Mouse (Mus musculus): ENCODE data around the gene Rhbdl1. TPM values are rescaled to one million over a fixed set of nuclear protein-coding genes. Genes with fewer than 3 reads are reported as not detected.

The Rhbdl1 gene
- polyA plus RNA-seq, 1 experiment from 2014 or later = 5.7 TPM

- no peak for ATAC-seq (ENCODE audit: low FRiP score)
- Histone ChIP-seq H3K27ac (no peak overlapping the region), H3K4me2 (peak overlapping the region; percentile 79; the same call in 1 of the 2 replicates), H3K36me3 (replicated peaks) (peaks cover 47% of the 10 kb centered on the region), H3K27me3 (no peaks in the 10 kb centered on the region), H3K4me1 (peaks cover 80% of the 10 kb centered on the region), H3K4me3 (replicated peaks) (no peak overlapping the region; the same call in 1 of the 2 replicates), H3K9ac (0 out of 2 replicates have a peak overlapping the region, but pooled peaks have one; percentile 85), H3K9me3 (no peaks in the 10 kb centered on the region)
- 92% methylated on average over 22 of the region's 22 CpGs for WGBS
These were observed 9.4 kb downstream of the Rhbdl1 start for GRCm38 (mm10) chr17:25827546-25828222.

- Histone ChIP-seq H3K4me1 (peaks cover 78% of the 10 kb centered on the region), H3K9ac (no peak overlapping the region), H3K27ac (no peak overlapping the region), H3K4me2 (no peak overlapping the region), H3K36me3 (replicated peaks) (peaks cover 47% of the 10 kb centered on the region), H3K9me3 (no peaks in the 10 kb centered on the region), H3K27me3 (0 out of 2 replicates have a peak, but pooled peaks cover 3% of the 10 kb centered on the region), H3K4me3 (replicated peaks) (no peak overlapping the region)
- WGBS = 94% methylated on average over 13 of the region's 13 CpGs
- no peak for ATAC-seq (ENCODE audit: low FRiP score)
These were observed 10.1 kb downstream of the Rhbdl1 start for GRCm38 (mm10) chr17:25827011-25827410.

GRCm38 (mm10) chr17:25825984-25826570 lies 11.0 kb downstream of the Rhbdl1 start:
- 0 out of 2 replicates have a peak, but pooled peaks cover 3% of the 10 kb centered on the region for H3K27me3 ChIP-seq
- H3K4me2 ChIP-seq = 0 out of 2 replicates have a peak overlapping the region, but pooled peaks have one; percentile 13
- peaks cover 68% of the 10 kb centered on the region for H3K4me1 ChIP-seq
- peaks cover 38% of the 10 kb centered on the region for H3K36me3 ChIP-seq (replicated peaks)
- no peak overlapping the region for H3K9ac ChIP-seq
- H3K27ac ChIP-seq = no peak overlapping the region
- no peak overlapping the region for H3K4me3 ChIP-seq (replicated peaks)
- H3K9me3 ChIP-seq = no peaks in the 10 kb centered on the region
- 95% methylated on average over 27 of the region's 27 CpGs for WGBS
- no peak for ATAC-seq (ENCODE audit: low FRiP score)

- no peaks in the 10 kb centered on the region for H3K9me3 ChIP-seq
These were observed 11.8 kb downstream of the Rhbdl1 start for GRCm38 (mm10) chr17:25825311-25825710.

GRCm38 (mm10) chr17:25824362-25825142 lies 12.5 kb downstream of the Rhbdl1 start:
- peak overlapping the region; percentile 61 for H3K4me3 ChIP-seq (replicated peaks)
- peaks cover 26% of the 10 kb centered on the region for H3K36me3 ChIP-seq (replicated peaks)
- 78% methylated on average over 17 of the region's 17 CpGs for WGBS
- H3K27ac ChIP-seq = no peak overlapping the region
- ATAC-seq (ENCODE audit: low FRiP score) = no peak
- H3K27me3 ChIP-seq = peaks cover 16% of the 10 kb centered on the region
- H3K9ac ChIP-seq = peak overlapping the region; percentile 76
- peak overlapping the region; percentile 95 for H3K4me2 ChIP-seq
- no peaks in the 10 kb centered on the region for H3K9me3 ChIP-seq
- peaks cover 55% of the 10 kb centered on the region for H3K4me1 ChIP-seq

More at GRCm38 (mm10) chr17:25825311-25825710, 11.8 kb downstream of the Rhbdl1 start:
- Histone ChIP-seq H3K36me3 (replicated peaks) (peaks cover 31% of the 10 kb centered on the region), H3K4me1 (peaks cover 61% of the 10 kb centered on the region), H3K4me3 (replicated peaks) (0 out of 2 replicates have a peak overlapping the region, but pooled peaks have one; percentile 4), H3K4me2 (peak overlapping the region; percentile 95; the same call in 1 of the 2 replicates), H3K27me3 (peaks cover 8% of the 10 kb centered on the region), H3K9ac (no peak overlapping the region), H3K27ac (no peak overlapping the region)
- WGBS = 93% methylated on average over 6 of the region's 6 CpGs
- ATAC-seq (ENCODE audit: low FRiP score) = no peak

GRCm38 (mm10) chr17:25823452-25823851 lies 13.6 kb downstream of the Rhbdl1 start, which contains the start of gene Wdr24:
Wdr24 (plus strand) TSS chr17:25823627.
- peak; percentile 71; the same call in 1 of the 2 replicates for ATAC-seq (ENCODE audit: low FRiP score)
- H3K9ac ChIP-seq = peak within 1 kb of the TSS; percentile 76
- peak within 1 kb of the TSS; percentile 61 for H3K4me3 ChIP-seq (replicated peaks)
- peaks cover 55% of the 10 kb centered on the region for H3K4me1 ChIP-seq
- H3K27ac ChIP-seq = peak within 1 kb of the TSS; percentile 73; the same call in 1 of the 2 replicates
- no peaks in the 10 kb centered on the region for H3K9me3 ChIP-seq
- peaks cover 27% of the 10 kb centered on the region for H3K27me3 ChIP-seq
- H3K4me2 ChIP-seq = peak within 1 kb of the TSS; percentile 95
- H3K36me3 ChIP-seq (replicated peaks) = peaks cover 28% of the 10 kb centered on the region
- under 1% methylated on average over 18 of the region's 18 CpGs for WGBS

GRCm38 (mm10) chr17:25818851-25819780 lies 18.0 kb downstream of the Rhbdl1 start:
- peaks cover 42% of the 10 kb centered on the region for H3K27me3 ChIP-seq
- H3K36me3 ChIP-seq (replicated peaks) = peaks cover 26% of the 10 kb centered on the region
- 8% methylated on average over 46 of the region's 46 CpGs for WGBS
- peaks cover 18% of the 10 kb centered on the region for H3K4me1 ChIP-seq
- H3K4me3 ChIP-seq (replicated peaks) = peak overlapping the region; percentile 21
- no peaks in the 10 kb centered on the region for H3K9me3 ChIP-seq
- H3K9ac ChIP-seq = no peak overlapping the region
- H3K27ac ChIP-seq = no peak overlapping the region
- peak overlapping the region; percentile 38 for H3K4me2 ChIP-seq
- ATAC-seq (ENCODE audit: low FRiP score) = no peak

- Histone ChIP-seq H3K27me3 (peaks cover 46% of the 10 kb centered on the region), H3K4me3 (replicated peaks) (no peak overlapping the region), H3K9ac (no peak overlapping the region), H3K4me1 (peaks cover 19% of the 10 kb centered on the region), H3K36me3 (replicated peaks) (peaks cover 26% of the 10 kb centered on the region), H3K27ac (no peak overlapping the region), H3K4me2 (no peak overlapping the region), H3K9me3 (no peaks in the 10 kb centered on the region)
- WGBS = 87% methylated on average over 11 of the region's 11 CpGs
- no peak for ATAC-seq (ENCODE audit: low FRiP score)
These were observed 19.4 kb downstream of the Rhbdl1 start for GRCm38 (mm10) chr17:25817662-25818061.

- peak overlapping the region; percentile 13; the same call in 1 of the 2 replicates for H3K4me2 ChIP-seq
- peaks cover 35% of the 10 kb centered on the region for H3K27me3 ChIP-seq
- no peak for ATAC-seq (ENCODE audit: low FRiP score)
- peaks cover 22% of the 10 kb centered on the region for H3K36me3 ChIP-seq (replicated peaks)
- 0 out of 2 replicates have a peak overlapping the region, but pooled peaks have one; percentile 21 for H3K9ac ChIP-seq
- 0 out of 2 replicates have a peak overlapping the region, but pooled peaks have one; percentile 3 for H3K4me3 ChIP-seq (replicated peaks)
- peaks cover 37% of the 10 kb centered on the region for H3K4me1 ChIP-seq
- WGBS = 4% methylated on average over 20 of the region's 20 CpGs
- no peaks in the 10 kb centered on the region for H3K9me3 ChIP-seq
- no peak overlapping the region for H3K27ac ChIP-seq
These were observed 23.6 kb downstream of the Rhbdl1 start for GRCm38 (mm10) chr17:25813471-25813870.

- Histone ChIP-seq H3K9ac (no peak overlapping the region), H3K4me3 (replicated peaks) (0 out of 2 replicates have a peak overlapping the region, but pooled peaks have one; percentile 85), H3K4me2 (peak overlapping the region; percentile 80), H3K27me3 (peaks cover 20% of the 10 kb centered on the region), H3K4me1 (peaks cover 44% of the 10 kb centered on the region), H3K36me3 (replicated peaks) (no peaks in the 10 kb centered on the region), H3K9me3 (no peaks in the 10 kb centered on the region), H3K27ac (no peak overlapping the region)
- ATAC-seq (ENCODE audit: low FRiP score) = no peak
- 81% methylated on average over 4 of the region's 4 CpGs for WGBS
These were observed 26.2 kb downstream of the Rhbdl1 start for GRCm38 (mm10) chr17:25810890-25811289.
